Mouse (Mus musculus) E14TG2a.4 (cell line): Measurements from ENCODE around the gene Bglap3.
"Not testable (repeated sequence)": the region's sequence is repeated elsewhere in the genome, so short reads cannot be mapped to it uniquely, and the experiment has no call there.

ENCODE experiments used
- CTCF ChIP-seq: conservative IDR thresholded peaks from 2 replicates; pipeline ENCODE4 v1.5.1; 2014; ENCODE audit warnings: low read length
- NANOG ChIP-seq: IDR thresholded peaks from 2 replicates; pipeline ENCODE4 v1.6.1; 2014; ENCODE audit warnings: borderline replicate concordance, low read length, mixed read lengths
- POU5F1 ChIP-seq: IDR thresholded peaks from 2 replicates; pipeline ENCODE4 v1.6.1; 2014; ENCODE audit warnings: low read length, borderline replicate concordance

- not testable (repeated sequence) for TF ChIP-seq CTCF, NANOG, POU5F1
These were observed 5.6 kb downstream of the Bglap3 start for GRCm38 (mm10) chr3:88366830-88367428.
